Mouse (Mus musculus): ENCODE data around the gene Plcb2.

Plcb2 gene

GRCm38 (mm10) chr2:118716677-118717076 is 11.6 kb downstream of the Plcb2 start:
- in situ Hi-C loops (cut with MboI, MseI), result loop anchor here (25.0 kb wide), 1 partner anchor 1621 kb away; no protein-coding TSS in a partner anchor

GRCm38 (mm10) chr2:118714230-118714629 is 14.0 kb downstream of the Plcb2 start:
- in situ Hi-C loops (cut with MboI, MseI), result loop anchor here (25.0 kb wide), 1 partner anchor 1623 kb away; no protein-coding TSS in a partner anchor

DNA sequence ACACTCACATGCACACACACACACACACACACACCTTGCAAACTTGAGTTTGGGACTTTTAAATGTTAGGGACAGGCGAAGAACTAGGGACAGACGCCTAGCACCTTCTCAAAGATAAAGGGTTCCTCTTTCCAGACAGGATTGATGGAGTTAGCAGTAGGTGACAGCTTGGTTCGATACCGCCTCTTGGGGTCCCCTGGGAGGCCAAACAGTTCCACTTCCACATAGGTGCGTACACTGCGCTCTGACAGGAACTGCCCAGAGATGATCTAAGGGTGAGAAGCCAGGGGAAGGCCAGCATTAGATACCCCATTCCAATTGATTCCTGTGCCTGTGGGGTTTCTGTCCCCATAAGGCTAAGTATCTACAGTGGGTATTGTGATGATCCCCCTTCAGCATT is 14.6 kb downstream of the Plcb2 start:
- in situ Hi-C loops (cut with MboI, MseI), result loop anchor here (25.0 kb wide), 1 partner anchor 1624 kb away; no protein-coding TSS in a partner anchor

DNA sequence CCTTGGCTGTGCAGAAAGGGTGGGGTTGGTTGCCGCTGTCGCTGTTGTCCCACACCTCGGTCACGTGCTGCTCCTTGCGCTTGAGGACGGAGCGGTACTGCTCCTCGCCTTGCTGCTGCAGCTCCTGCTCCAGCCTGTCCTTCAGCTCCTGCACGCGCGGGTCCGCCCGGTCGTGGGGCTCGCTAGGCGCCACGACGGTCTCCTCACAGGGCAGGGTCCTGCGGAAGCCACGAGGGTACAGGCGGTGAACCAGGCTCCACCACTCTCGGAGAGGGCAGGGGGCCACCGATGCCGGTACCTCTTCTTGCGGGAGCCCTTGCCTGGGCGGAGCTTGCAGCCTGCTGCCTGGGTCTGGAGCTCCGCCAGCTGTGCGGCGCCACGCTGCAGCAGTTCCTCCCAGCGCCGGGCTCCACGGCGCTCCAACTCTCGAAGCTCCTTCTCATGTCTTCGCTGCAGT is 17.2 kb downstream of the Plcb2 start:
- in situ Hi-C loops (cut with MboI, MseI), result loop anchor here (25.0 kb wide), 1 partner anchor 1626 kb away; no protein-coding TSS in a partner anchor

DNA sequence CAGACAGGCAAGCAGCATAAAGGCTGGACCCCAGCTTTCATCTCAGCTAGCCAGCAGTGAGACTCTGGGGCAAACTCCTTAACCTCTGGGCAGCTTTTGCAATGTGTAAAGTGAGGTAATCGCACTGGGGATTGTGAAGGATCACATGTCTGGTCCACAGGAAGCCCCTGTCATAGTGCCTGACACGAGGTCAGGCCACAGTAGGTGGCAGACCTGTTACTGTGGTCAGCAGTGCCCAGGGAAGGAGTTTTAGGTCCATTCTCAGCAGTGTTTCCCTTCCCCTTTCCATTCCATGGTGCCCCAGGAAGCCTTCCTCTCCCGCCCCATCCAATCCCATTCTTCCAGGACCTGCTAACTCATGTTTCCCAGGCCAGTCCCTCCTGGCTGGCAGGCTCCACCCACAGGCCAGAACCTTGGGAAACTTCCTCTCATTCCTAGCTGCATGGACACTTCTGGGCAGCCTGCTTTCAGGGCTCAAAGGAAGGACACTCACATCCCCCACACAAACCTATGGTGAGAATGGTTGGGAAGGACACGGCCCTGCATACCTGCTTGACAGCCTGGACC is 18.5 kb downstream of the Plcb2 start:
- in situ Hi-C loops (cut with MboI, MseI), result loop anchor here (25.0 kb wide), 1 partner anchor 1628 kb away; no protein-coding TSS in a partner anchor

DNA sequence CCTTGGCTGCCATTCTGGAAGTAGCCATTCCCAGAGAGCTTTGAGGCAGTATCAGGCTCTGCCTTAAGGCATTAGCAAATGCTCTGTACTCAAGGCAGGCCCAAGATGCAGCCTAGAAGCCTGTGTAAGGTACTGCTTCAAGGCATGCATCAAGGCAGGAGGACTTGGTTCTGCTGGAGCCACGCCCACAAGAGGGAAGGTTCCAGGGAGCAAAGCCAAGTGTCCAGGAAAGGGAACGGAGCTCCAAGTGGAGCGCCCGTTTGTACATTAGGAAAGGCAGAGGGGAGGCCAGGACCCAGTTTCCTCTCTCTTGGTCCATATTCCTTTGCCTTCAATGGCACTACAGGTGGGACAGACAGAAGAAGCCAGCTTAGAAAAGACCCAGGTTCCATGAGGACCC is 19.8 kb downstream of the Plcb2 start:
- in situ Hi-C loops (cut with MboI, MseI), result loop anchor here (25.0 kb wide), 1 partner anchor 1629 kb away; no protein-coding TSS in a partner anchor

- in situ Hi-C loops (cut with MboI, MseI), result loop anchor here (25.0 kb wide), 1 partner anchor 1631 kb away; no protein-coding TSS in a partner anchor
Measured at GRCm38 (mm10) chr2:118706436-118706835, 21.8 kb downstream of the Plcb2 start.

GRCm38 (mm10) chr2:118703913-118704730 is 24.1 kb downstream of the Plcb2 start, which contains the start of gene Ankrd63:
Gene Ankrd63 (minus strand): TSS chr2:118703963.
- in situ Hi-C loops (cut with MboI, MseI), result loop anchor here (25.0 kb wide), 1 partner anchor 1633 kb away; no protein-coding TSS in a partner anchor

DNA sequence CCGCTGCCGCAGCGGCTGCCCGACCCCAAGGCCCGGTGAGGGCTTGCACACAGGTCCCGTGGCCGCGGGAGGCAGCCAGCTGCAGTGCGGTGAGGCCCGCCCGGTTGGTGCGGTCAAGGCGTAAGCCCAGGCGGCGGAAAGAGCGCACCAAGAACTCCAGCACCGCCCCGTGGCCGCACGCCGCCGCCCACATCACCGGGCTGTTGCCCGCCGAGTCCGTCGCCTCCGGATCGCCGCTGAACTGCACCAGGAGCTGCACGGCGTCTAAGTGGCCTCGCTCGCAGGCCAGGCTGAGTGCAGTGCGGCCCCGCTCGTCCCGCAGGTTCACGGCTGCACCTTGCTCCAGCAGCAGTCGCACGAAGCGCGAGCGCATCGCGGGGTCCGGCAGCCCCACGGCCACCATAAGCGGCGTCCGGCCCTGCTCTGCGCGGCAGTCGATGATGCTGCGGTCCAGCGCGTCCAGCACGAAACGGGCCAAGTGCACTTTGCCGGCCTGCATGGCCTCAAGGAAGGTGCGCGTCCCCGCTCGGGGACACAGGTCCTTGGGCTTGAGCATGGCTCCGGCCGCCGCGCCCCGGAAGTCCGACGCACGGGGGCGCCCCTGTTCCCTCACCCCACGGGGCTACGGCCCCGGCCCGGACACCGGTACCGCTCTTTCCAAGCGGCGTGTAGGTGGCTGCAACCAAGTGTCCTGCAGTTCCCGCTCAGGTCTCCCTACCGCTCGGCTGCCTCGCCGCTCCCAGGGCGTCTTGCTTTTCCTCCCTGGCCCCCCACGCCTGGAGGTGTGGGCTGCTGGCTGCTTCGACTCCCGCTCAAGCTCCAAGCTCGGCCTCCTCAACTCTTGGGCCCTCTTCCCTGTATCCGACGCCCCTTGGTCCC is 25.1 kb downstream of the Plcb2 start:
- in situ Hi-C loops (cut with MboI, MseI), result loop anchor here (25.0 kb wide), 1 partner anchor 1634 kb away; no protein-coding TSS in a partner anchor

DNA sequence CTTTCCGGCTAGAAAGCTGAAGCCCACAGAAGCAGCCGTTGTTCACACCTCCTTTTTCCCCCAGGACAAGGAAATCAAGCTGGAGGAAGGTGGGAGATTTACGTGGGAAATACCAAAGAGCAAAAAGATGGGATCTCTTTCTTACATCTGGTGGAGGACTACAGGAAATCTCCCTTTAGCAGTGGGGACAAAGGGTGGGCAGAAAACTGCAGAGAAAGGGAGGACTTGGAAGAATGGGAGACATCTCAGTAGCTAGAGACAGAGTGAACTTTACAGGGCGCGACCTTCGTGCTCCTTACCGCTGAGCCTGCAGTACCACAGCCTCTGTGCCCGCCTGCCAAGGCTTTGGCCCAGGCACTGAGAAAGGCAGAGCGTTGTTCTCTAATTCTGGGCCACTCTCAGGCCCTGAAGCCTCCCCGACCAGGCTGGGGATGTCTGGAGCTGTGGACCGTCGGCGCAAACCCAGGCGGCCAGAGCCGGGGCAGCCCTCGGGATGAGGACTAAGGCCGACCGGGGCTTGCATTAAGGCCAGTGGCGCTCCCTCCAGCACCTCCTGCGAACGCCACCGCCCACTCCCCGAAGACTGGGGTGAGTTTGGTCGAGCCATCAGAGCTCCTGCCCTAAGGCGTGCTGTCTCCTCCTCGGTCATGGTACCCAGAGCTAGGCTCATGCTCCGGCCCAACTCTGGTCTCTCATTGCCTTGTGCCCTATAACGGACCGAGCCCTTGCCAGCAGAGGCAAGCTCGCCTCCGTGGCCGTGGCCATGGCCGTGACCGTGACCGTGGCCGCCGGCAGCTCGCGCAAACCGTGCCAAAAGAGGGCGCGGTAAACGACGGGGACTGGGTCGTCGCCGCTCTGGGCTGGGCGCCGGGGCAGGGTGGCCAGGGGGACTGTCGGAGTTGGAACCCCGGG is 26.0 kb downstream of the Plcb2 start:
- in situ Hi-C loops (cut with MboI, MseI), result loop anchor here (25.0 kb wide), 1 partner anchor 1635 kb away; no protein-coding TSS in a partner anchor

DNA sequence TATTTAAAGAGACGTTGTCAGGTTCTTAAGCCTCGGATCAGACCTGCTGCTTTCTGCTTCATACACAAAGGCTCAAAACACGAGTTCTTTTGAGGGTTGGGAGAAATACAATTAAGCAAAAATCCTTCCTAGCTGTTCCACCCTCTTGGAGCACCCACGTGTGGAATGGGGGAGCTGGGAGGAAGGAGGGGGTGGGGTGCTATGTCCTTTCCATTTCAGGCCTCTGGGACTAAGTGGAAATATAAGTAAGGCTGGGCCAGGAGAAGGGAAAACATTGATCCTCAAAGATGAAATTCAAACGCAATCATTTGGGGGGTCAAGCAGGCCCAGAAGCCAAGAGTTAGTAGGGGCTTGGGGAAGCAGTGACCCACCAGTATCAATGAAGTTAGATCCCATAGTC is 27.1 kb downstream of the Plcb2 start:
- in situ Hi-C loops (cut with MboI, MseI), result loop anchor here (25.0 kb wide), 1 partner anchor 1636 kb away; no protein-coding TSS in a partner anchor

DNA sequence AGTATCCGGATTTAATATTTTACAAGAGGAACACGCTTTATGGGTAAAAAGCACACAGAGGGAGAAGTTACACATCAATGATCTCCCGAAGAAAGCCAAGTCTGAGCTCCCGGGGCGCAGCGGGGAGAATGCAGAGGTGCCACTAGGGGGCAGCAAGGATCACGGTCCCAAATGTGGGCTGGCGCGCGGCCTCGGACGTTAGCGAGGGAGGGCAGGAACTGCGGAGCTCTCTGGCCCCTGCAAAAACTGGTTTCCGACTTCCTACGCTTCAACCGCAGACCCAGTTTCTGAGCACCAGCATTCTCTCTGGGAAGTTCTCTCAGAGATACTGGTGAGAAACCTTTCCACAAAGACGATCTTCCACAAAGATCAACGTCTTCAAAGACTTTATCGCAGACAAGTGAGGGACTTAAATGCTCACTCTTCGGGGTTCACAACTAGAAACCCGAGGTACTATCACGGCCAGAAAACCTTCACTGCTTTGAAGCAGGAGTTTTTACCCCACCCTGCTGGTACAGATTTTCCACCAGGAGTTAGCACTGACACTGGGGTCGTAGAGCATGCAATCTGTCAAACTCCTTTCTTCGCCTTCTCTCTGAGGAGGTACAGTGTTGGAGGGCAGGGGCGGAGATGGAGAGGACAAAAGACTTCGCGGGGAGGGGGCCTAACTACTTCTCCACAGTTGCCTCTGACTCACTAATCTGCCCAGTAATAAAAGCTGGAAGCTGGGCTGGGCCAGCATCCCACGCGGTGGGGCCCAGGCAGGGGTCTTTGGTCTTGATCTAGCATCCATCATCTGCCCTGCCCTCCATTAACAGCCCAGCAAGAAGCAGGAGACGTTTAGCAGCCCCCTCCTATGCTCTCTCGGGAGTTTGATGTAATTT is 27.8 kb downstream of the Plcb2 start:
- in situ Hi-C loops (cut with MboI, MseI), result loop anchor here (25.0 kb wide), 1 partner anchor 1637 kb away; no protein-coding TSS in a partner anchor

- in situ Hi-C loops (cut with MboI, MseI), result no loop called here
Measured at GRCm38 (mm10) chr2:118697955-118698354, 30.3 kb downstream of the Plcb2 start.

GRCm38 (mm10) chr2:118697311-118697877 is 30.8 kb downstream of the Plcb2 start:
- in situ Hi-C loops (cut with MboI, MseI), result no loop called here

DNA sequence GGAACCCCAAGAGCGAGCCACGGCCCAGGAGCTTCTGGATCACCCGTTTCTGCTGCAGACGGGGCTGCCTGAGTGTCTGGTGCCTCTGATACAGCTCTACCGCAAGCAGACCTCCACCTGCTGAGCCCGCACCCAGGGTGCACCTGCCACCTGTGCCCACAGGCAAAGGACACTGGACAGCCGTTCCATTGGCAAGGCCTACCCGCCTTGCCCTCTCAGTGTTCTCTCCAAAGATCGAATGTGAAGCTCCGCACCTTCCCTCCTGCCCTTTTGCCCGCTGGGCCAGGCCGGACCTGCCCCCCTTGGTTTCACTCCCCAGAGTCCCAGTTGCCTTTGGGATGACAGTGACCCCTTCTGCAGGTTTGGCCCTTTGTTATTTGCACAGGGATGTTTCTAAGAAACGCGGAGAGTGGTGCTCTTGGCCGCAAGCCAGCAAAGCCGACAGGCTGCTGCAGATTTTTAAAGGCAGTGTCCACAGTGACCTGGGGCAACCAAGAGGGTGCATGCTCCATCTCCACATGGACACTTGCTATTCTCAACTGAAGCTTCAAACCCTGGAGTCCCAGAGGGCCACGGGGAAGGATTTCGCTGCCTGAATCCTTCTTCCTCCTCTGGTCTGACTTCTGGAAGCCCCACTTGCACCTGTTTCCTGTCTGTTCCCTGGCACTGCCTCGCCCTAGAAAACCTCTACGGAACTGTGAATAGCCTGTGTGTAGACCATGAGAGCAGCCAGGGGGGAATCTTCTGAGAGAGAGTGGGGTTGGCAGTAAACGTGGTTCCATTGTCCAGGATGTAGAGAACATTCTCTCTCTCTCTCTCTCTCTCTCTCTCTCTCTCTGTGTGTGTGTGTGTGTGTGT is 31.6 kb downstream of the Plcb2 start:
- in situ Hi-C loops (cut with MboI, MseI), result no loop called here

DNA sequence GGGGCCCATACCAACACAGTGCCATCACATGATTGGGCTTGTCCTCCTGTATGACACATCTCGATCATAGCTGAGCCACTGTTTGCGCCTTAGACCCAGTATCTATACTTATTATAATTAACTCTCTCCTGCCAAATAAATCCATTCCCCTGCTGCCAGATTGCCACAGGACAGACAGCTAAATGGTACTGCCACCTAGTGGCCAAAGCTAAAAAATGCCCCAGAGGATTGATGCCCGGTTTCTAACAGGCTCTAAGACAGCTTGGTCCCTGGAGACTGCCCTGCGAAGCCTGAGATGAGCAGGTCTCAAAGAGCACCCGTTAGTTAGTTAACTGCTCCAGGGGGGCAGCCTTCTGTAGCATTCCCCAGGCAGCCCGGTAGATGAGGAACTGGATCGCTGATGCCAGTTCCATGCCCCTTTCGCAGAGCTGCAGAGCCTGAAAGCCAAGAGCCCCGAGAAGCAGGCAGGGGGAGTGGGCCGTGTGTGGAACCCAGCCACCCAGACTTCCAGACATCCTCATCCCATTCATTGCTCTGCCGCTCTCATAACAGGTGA is 32.5 kb downstream of the Plcb2 start:
- in situ Hi-C loops (cut with MboI, MseI), result no loop called here

DNA sequence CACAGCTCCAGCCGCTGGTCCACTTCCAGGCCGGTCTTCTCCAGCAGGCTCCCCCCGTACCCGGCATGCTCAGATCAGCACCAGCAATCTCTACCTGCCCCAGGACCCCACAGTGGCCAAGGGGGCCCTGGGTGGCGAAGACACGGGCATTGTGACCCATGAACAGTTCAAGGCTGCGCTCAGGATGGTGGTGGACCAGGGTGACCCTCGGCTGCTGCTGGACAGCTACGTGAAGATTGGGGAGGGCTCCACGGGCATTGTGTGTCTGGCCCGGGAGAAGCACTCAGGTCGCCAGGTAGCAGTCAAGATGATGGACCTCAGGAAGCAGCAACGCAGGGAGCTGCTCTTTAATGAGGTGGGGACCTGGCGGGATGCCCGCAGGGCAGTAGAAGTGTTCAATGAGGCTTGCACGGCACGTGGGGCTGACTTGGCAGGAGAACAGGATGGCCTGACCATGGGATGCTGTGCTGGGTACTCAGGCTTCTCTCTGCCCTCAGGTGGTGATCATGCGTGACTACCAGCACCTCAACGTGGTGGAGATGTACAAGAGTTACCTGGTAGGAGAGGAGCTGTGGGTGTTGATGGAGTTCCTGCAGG is 34.8 kb downstream of the Plcb2 start:
- in situ Hi-C loops (cut with MboI, MseI), result no loop called here
